Mouse (Mus musculus) spleen, adult 2 months (tissue): Measurements from ENCODE around the gene Ryr3. TPM values are rescaled to one million over a fixed set of nuclear protein-coding genes. Genes with fewer than 3 reads are reported as not detected.

Source experiments
- DNase-seq, 2 experiments: peaks; one replicate each; pipeline versions ENCODE4 v3.0.0 to v3.0.0-alpha.2; 2012 to 2021; ENCODE audit warnings: low spot score in 2 of 2, low read depth in 1 of 2
- H3K27ac ChIP-seq: fragments of 200-500 bp; 2 replicates; pipeline ENCODE4 v1.5.1; 2012; ENCODE audit warnings: low read length, inconsistent platforms; ENCODE audit not compliant: insufficient read depth
- H3K27me3 ChIP-seq: fragments of 200-500 bp; 2 replicates; pipeline ENCODE4 v1.6.1; 2012; ENCODE audit warnings: mild to moderate bottlenecking, moderate library complexity, low read length, inconsistent platforms; ENCODE audit not compliant: control insufficient read depth, insufficient read depth
- H3K36me3 ChIP-seq: fragments of 200-500 bp; 2 replicates; pipeline ENCODE4 v1.6.1; 2012; ENCODE audit warnings: mild to moderate bottlenecking, low read length, inconsistent platforms; ENCODE audit not compliant: control insufficient read depth, insufficient read depth
- H3K4me1 ChIP-seq: fragments of 200-500 bp; 2 replicates; pipeline ENCODE4 v1.6.1; 2011; ENCODE audit warnings: inconsistent platforms; ENCODE audit not compliant: control insufficient read depth, insufficient read depth, insufficient read length
- H3K4me3 ChIP-seq: fragments of 200-500 bp; 2 replicates; pipeline ENCODE4 v1.5.1; 2011; ENCODE audit warnings: mild to moderate bottlenecking, inconsistent platforms; ENCODE audit not compliant: insufficient read depth, insufficient read length; ENCODE audit errors: extremely low read depth
- CTCF ChIP-seq: fragments of 200-500 bp; IDR thresholded peaks from 2 replicates; pipeline ENCODE4 v1.5.1; 2011; ENCODE audit warnings: mild to moderate bottlenecking, inconsistent platforms; ENCODE audit not compliant: insufficient read depth, insufficient read length, insufficient replicate concordance; ENCODE audit errors: extremely low read depth
- POLR2A ChIP-seq: fragments of 200-500 bp; IDR thresholded peaks from 2 replicates; pipeline ENCODE4 v1.6.1; 2011; ENCODE audit warnings: low read depth, low read length, inconsistent platforms
- WGBS: fragments of 180-500 bp; shearing (Covaris S2); methylation state at CpG from one replicate; pipeline ENCODE4 v1.1.7; 2018; 5-methylcytosine and 5-hydroxymethylcytosine counted together
- polyA plus RNA-seq: library from polyadenylated mRNA; depleted of rRNA; stranded (reverse); fragments of >200 nt; gene quantifications from 2 replicates; pipeline ENCODE4 v1.2.3, GENCODE M21; 2012

The Ryr3 gene
- polyA plus RNA-seq, 1 experiment: 1.1 TPM

- DNase-seq: no peak
These were observed 404.1 kb downstream of the Ryr3 start for GRCm38 (mm10) chr2:112812637-112813402.

GRCm38 (mm10) chr2:112806015-112806414 lies 410.9 kb downstream of the Ryr3 start:
- Histone ChIP-seq H3K4me3 (no peak overlapping the region), H3K36me3 (no peaks in the 10 kb centered on the region), H3K4me1 (no peaks in the 10 kb centered on the region), H3K27me3 (no peaks in the 10 kb centered on the region), H3K27ac (no peak overlapping the region)
- WGBS: 58% methylated on average over 2 of the region's 2 CpGs
- TF ChIP-seq CTCF (no peak), POLR2A (no peak)
- no peak for DNase-seq

More at GRCm38 (mm10) chr2:112812637-112813402, 404.1 kb downstream of the Ryr3 start:
- 70% methylated on average over 5 of the region's 5 CpGs for WGBS
- H3K36me3 ChIP-seq: no peaks in the 10 kb centered on the region
- H3K4me1 ChIP-seq: no peaks in the 10 kb centered on the region
- no peak overlapping the region for H3K4me3 ChIP-seq
- no peak overlapping the region for H3K27ac ChIP-seq
- no peak for TF ChIP-seq POLR2A
- no peak for TF ChIP-seq CTCF
- no peaks in the 10 kb centered on the region for H3K27me3 ChIP-seq

GRCm38 (mm10) chr2:112799995-112800353 lies 416.9 kb downstream of the Ryr3 start:
- DNase-seq: peak in 1 of 2 experiments; percentile 8
- no peaks in the 10 kb centered on the region for H3K36me3 ChIP-seq
- TF ChIP-seq CTCF: peak; percentile 37; the same call in 1 of the 2 replicates
- no peak for TF ChIP-seq POLR2A
- no peak overlapping the region for H3K4me3 ChIP-seq
- 11% methylated on average over 8 of the region's 8 CpGs for WGBS
- no peaks in the 10 kb centered on the region for H3K4me1 ChIP-seq
- H3K27ac ChIP-seq: no peak overlapping the region
- no peaks in the 10 kb centered on the region for H3K27me3 ChIP-seq

- H3K27me3 ChIP-seq: no peaks in the 10 kb centered on the region
- H3K4me3 ChIP-seq: no peak overlapping the region
- DNase-seq: no peak
- no peak overlapping the region for H3K27ac ChIP-seq
- no peaks in the 10 kb centered on the region for H3K36me3 ChIP-seq
- H3K4me1 ChIP-seq: no peaks in the 10 kb centered on the region
- TF ChIP-seq CTCF (no peak), POLR2A (no peak)
- 77% methylated on average over 7 of the region's 7 CpGs for WGBS
These were observed 417.4 kb downstream of the Ryr3 start for GRCm38 (mm10) chr2:112799351-112799994.

GRCm38 (mm10) chr2:112781631-112782030 lies 435.3 kb downstream of the Ryr3 start:
- no peak for DNase-seq
- Histone ChIP-seq H3K27ac (no peak overlapping the region), H3K27me3 (no peaks in the 10 kb centered on the region), H3K4me1 (no peaks in the 10 kb centered on the region), H3K4me3 (no peak overlapping the region), H3K36me3 (no peaks in the 10 kb centered on the region)
- WGBS: 55% methylated on average over 2 of the region's 2 CpGs
- TF ChIP-seq CTCF: no peak
- TF ChIP-seq POLR2A: no peak

- no peak overlapping the region for H3K27ac ChIP-seq
- peak; percentile 8 to 53 for DNase-seq
- no peaks in the 10 kb centered on the region for H3K27me3 ChIP-seq
- TF ChIP-seq POLR2A: no peak
- TF ChIP-seq CTCF: peak; percentile 60; the same call in 1 of the 2 replicates
- no peaks in the 10 kb centered on the region for H3K4me1 ChIP-seq
- 33% methylated on average over 6 of the region's 6 CpGs for WGBS
- H3K36me3 ChIP-seq: no peaks in the 10 kb centered on the region
- H3K4me3 ChIP-seq: no peak overlapping the region
These were observed 442.1 kb downstream of the Ryr3 start for GRCm38 (mm10) chr2:112774762-112775161.

- WGBS: 72% methylated on average over 5 of the region's 5 CpGs
These were observed 449.2 kb downstream of the Ryr3 start for GRCm38 (mm10) chr2:112767665-112768064.

More at GRCm38 (mm10) chr2:112767665-112768064, 449.2 kb downstream of the Ryr3 start:
- Histone ChIP-seq H3K27ac (no peak overlapping the region), H3K36me3 (no peaks in the 10 kb centered on the region), H3K4me1 (no peaks in the 10 kb centered on the region), H3K4me3 (no peak overlapping the region), H3K27me3 (no peaks in the 10 kb centered on the region)
- no peak for DNase-seq
- TF ChIP-seq POLR2A (no peak), CTCF (no peak)
